Mouse (Mus musculus): Measurements from ENCODE around the gene Abcb8. TPM values are rescaled to one million over a fixed set of nuclear protein-coding genes. Genes with fewer than 3 reads are reported as not detected.

Abcb8 gene
- polyA plus RNA-seq, 1 experiment from 2014 or later: 45.3 TPM

DNA sequence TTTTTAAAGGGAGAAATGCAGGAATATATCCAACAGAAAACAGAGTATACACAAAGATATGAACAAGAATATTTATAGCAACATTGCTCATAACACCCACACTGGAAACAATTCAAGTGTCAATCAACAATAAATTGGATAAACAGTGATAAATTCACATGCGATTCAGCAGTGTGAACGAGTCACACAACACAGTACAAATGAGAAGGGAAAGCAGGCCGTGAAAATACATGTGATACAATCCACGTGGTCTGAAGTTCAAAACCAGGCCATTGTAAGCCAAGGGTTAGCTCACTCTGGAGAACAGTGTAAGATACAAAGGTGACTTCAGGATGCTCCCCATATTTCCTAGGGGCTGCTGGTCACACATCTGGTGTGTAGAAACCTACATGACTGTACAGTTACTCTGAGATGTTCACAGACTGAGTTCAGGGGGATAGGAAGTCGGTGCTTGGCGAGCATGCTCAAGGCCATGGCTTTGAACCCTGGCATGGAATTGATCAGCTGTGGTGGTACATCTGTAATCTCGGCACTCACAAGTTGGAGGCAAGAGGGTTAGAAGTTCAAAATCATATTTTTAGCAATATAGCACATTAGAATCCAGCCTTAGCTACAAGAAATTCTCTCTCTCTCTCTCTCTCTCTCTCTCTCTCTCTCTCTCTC is 18.7 kb upstream of the Abcb8 start:
- Histone ChIP-seq H3K27me3 (ENCODE audit: control insufficient read depth, insufficient read depth, low read length) (no peaks in the 10 kb centered on the region), H3K9ac (replicated peaks; ENCODE audit: low read length) (no peak overlapping the region), H3K9me3 (ENCODE audit: control insufficient read depth, low read length) (no peaks in the 10 kb centered on the region), H3K4me3 (replicated peaks; ENCODE audit: low read depth, low read length) (no peak overlapping the region), H3K27ac (replicated peaks; ENCODE audit: low read depth, low read length) (no peak overlapping the region), H3K36me3 (ENCODE audit: control insufficient read depth, insufficient read depth, low read length) (no peaks in the 10 kb centered on the region), H3K4me2 (ENCODE audit: low read length) (no peak overlapping the region), H3K4me1 (ENCODE audit: control insufficient read depth, insufficient read depth, low read length) (no peaks in the 10 kb centered on the region)
- 83% methylated on average over 7 of the region's 7 CpGs for WGBS
- DNase-seq: no peak
- ATAC-seq (ENCODE audit: low FRiP score, low TSS enrichment): no peak

DNA sequence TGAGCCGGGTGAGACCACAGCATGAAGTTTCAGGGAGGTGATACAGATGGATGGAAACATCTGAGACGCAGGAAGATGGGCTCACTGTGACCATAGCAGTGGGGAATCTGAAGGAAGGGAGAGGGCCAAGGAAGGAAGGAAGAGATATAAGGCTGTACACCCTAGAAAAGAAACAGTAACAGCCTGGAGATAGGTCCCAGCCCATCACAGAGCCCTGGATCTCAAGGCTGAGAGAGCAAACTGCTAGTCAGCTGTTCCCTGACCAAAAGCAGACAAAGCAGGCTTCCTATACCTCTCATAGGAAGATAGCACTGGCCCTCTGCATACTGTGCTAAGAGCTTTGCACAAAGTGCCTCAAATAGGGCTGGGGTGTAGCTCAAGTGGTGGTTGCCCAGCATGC is 14.8 kb upstream of the Abcb8 start:
- H3K36me3 ChIP-seq (ENCODE audit: control insufficient read depth, insufficient read depth, low read length): no peaks in the 10 kb centered on the region
- H3K4me3 ChIP-seq (replicated peaks; ENCODE audit: low read depth, low read length): no peak overlapping the region
- no peaks in the 10 kb centered on the region for H3K9me3 ChIP-seq (ENCODE audit: control insufficient read depth, low read length)
- no peak overlapping the region for H3K27ac ChIP-seq (replicated peaks; ENCODE audit: low read depth, low read length)
- 82% methylated on average over 2 of the region's 2 CpGs for WGBS
- DNase-seq (no peak), ATAC-seq (ENCODE audit: low FRiP score, low TSS enrichment) (no peak)
- peaks cover 7% of the 10 kb centered on the region; the same call in 1 of the 2 replicates for H3K4me1 ChIP-seq (ENCODE audit: control insufficient read depth, insufficient read depth, low read length)
- H3K4me2 ChIP-seq (ENCODE audit: low read length): no peak overlapping the region
- H3K9ac ChIP-seq (replicated peaks; ENCODE audit: low read length): no peak overlapping the region
- no peaks in the 10 kb centered on the region for H3K27me3 ChIP-seq (ENCODE audit: control insufficient read depth, insufficient read depth, low read length)

DNA sequence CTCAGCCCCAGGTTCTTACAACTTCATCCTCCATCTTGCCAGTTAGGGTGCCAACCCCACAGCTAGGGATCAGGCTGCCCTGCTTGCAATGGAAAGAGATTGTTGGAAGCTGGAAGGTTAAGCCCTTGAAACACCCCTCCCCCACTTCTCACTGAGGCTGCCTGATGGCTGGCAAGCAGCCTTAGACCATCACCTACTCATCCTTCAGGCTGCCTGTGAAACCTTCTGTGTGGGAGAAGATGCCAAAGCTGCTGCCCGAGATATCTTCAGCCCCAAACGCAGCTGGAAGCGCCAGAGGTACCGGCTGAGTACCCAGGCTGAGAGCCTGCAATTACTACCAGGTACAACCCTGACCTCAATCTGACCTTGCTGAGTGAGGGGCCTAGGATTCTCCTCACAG is 14.0 kb upstream of the Abcb8 start:
- peaks cover 12% of the 10 kb centered on the region; the same call in 1 of the 2 replicates for H3K4me1 ChIP-seq (ENCODE audit: control insufficient read depth, insufficient read depth, low read length)
- WGBS: 82% methylated on average over 4 of the region's 4 CpGs
- no peak overlapping the region for H3K4me2 ChIP-seq (ENCODE audit: low read length)
- H3K4me3 ChIP-seq (replicated peaks; ENCODE audit: low read depth, low read length): no peak overlapping the region
- no peaks in the 10 kb centered on the region for H3K36me3 ChIP-seq (ENCODE audit: control insufficient read depth, insufficient read depth, low read length)
- no peaks in the 10 kb centered on the region for H3K27me3 ChIP-seq (ENCODE audit: control insufficient read depth, insufficient read depth, low read length)
- H3K9me3 ChIP-seq (ENCODE audit: control insufficient read depth, low read length): no peaks in the 10 kb centered on the region
- H3K27ac ChIP-seq (replicated peaks; ENCODE audit: low read depth, low read length): no peak overlapping the region
- DNase-seq: no peak
- no peak overlapping the region for H3K9ac ChIP-seq (replicated peaks; ENCODE audit: low read length)
- ATAC-seq (ENCODE audit: low FRiP score, low TSS enrichment): no peak

DNA sequence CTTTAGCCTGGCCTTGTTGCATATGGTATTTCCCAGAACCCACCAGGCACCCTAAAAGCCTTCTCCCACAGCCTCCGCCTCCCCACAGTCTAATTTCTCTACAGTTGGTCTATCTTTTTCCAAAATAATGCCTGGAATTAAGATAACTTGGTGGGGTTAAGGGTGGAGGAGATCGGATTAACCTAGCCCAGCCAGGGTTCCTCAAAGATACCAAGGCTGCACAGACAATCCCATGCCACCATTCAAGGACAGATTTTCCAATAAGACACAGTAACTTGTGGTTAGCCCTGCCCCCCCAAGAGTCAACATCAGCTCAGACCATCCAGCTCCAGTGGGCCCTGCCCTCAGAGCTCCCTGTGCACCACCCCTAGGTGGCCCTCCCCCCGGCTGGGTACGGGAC is 13.0 kb upstream of the Abcb8 start:
- no peaks in the 10 kb centered on the region for H3K9me3 ChIP-seq (ENCODE audit: control insufficient read depth, low read length)
- peaks cover 12% of the 10 kb centered on the region; the same call in 1 of the 2 replicates for H3K4me1 ChIP-seq (ENCODE audit: control insufficient read depth, insufficient read depth, low read length)
- DNase-seq (no peak), ATAC-seq (ENCODE audit: low FRiP score, low TSS enrichment) (no peak)
- H3K27me3 ChIP-seq (ENCODE audit: control insufficient read depth, insufficient read depth, low read length): no peaks in the 10 kb centered on the region
- no peak overlapping the region for H3K4me3 ChIP-seq (replicated peaks; ENCODE audit: low read depth, low read length)
- H3K4me2 ChIP-seq (ENCODE audit: low read length): no peak overlapping the region
- no peaks in the 10 kb centered on the region for H3K36me3 ChIP-seq (ENCODE audit: control insufficient read depth, insufficient read depth, low read length)
- WGBS: 90% methylated on average over 4 of the region's 4 CpGs
- H3K27ac ChIP-seq (replicated peaks; ENCODE audit: low read depth, low read length): no peak overlapping the region
- no peak overlapping the region for H3K9ac ChIP-seq (replicated peaks; ENCODE audit: low read length)

DNA sequence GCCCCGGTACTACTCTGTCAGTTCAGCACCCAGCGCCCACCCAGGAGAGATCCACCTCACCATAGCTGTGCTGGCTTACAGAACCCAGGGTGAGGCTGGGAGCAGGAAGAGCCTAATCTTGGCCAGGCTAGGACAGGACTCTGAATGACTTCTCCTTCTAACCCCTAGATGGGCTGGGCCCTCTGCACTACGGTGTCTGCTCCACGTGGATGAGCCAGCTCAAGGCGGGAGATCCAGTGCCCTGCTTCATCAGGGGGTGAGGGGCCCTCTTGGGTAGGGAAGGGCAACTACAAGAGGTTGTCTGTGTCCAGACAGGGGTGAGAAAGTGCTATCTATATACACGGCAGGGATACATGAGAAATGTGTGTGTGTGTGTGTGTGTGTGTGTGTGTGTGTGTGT is 12.0 kb upstream of the Abcb8 start:
- peaks cover 12% of the 10 kb centered on the region; the same call in 1 of the 2 replicates for H3K4me1 ChIP-seq (ENCODE audit: control insufficient read depth, insufficient read depth, low read length)
- no peak for DNase-seq
- H3K4me3 ChIP-seq (replicated peaks; ENCODE audit: low read depth, low read length): no peak overlapping the region
- H3K27me3 ChIP-seq (ENCODE audit: control insufficient read depth, insufficient read depth, low read length): peaks cover 4% of the 10 kb centered on the region; the same call in 1 of the 2 replicates
- H3K9ac ChIP-seq (replicated peaks; ENCODE audit: low read length): no peak overlapping the region
- WGBS: 81% methylated on average over 6 of the region's 6 CpGs
- H3K4me2 ChIP-seq (ENCODE audit: low read length): no peak overlapping the region
- H3K9me3 ChIP-seq (ENCODE audit: control insufficient read depth, low read length): no peaks in the 10 kb centered on the region
- H3K36me3 ChIP-seq (ENCODE audit: control insufficient read depth, insufficient read depth, low read length): no peaks in the 10 kb centered on the region
- ATAC-seq (ENCODE audit: low FRiP score, low TSS enrichment): no peak
- H3K27ac ChIP-seq (replicated peaks; ENCODE audit: low read depth, low read length): no peak overlapping the region

DNA sequence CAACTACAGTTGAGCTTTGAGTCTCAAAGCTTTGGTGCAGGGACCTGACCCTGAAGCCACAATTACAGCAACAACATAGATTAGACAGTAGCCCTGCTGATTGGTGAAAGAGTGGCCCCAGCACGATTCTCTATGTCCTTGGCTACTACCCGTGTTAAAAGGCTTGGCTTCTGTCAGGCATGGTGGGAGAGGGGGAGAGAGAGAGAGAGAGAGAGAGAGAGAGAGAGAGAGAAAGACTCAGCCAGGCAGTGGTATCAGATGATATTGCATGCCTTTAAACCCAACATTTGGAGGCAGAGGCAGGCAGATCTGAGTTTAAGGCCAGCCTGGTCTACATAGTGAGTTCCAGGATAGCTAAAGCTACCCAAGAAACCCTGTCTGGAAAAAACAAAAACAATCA is 11.5 kb upstream of the Abcb8 start:
- H3K9me3 ChIP-seq (ENCODE audit: control insufficient read depth, low read length): no peaks in the 10 kb centered on the region
- H3K36me3 ChIP-seq (ENCODE audit: control insufficient read depth, insufficient read depth, low read length): no peaks in the 10 kb centered on the region
- no peak overlapping the region for H3K4me3 ChIP-seq (replicated peaks; ENCODE audit: low read depth, low read length)
- WGBS: 68% methylated on average over 2 of the region's 2 CpGs
- peaks cover 7% of the 10 kb centered on the region; the same call in 1 of the 2 replicates for H3K27me3 ChIP-seq (ENCODE audit: control insufficient read depth, insufficient read depth, low read length)
- no peak for ATAC-seq (ENCODE audit: low FRiP score, low TSS enrichment)
- H3K4me1 ChIP-seq (ENCODE audit: control insufficient read depth, insufficient read depth, low read length): peaks cover 13% of the 10 kb centered on the region; the same call in 1 of the 2 replicates
- no peak overlapping the region for H3K4me2 ChIP-seq (ENCODE audit: low read length)
- no peak for DNase-seq
- no peak overlapping the region for H3K27ac ChIP-seq (replicated peaks; ENCODE audit: low read depth, low read length)
- H3K9ac ChIP-seq (replicated peaks; ENCODE audit: low read length): no peak overlapping the region

DNA sequence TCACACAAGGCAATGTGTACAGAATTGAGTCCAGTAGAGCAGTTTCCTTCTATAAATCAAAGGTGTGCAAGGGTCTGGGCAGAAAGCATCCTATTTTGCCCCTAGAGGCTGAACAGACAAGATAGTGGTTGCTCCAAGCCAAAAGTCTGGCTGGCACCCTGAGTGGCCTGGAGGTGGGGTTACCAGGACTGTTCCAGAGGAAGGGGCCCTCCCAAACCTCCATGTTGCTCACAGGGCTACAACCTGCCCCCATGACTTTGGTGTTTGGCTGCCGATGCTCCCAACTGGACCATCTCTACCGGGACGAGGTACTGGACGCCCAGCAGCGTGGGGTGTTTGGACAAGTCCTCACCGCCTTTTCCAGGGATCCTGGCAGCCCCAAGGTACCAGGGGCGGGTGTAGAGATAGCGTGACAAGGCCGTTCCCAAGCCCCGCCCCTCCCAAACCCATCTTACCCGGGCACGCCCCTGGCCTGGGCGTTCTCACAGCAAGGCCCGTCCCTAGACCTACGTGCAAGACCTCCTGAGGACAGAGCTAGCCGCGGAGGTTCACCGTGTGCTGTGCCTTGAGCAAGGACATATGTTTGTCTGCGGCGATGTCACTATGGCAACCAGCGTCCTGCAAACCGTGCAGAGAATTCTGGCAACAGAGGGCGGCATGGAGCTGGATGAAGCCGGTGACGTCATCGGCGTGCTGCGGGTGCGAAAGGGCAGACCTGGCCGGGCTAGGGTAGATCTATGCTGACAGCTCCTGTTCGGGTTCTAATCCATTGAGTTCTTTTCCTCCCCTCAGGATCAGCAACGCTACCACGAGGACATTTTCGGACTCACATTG is 10.2 kb upstream of the Abcb8 start:
- Histone ChIP-seq H3K9ac (replicated peaks; ENCODE audit: low read length) (peak overlapping the region; percentile 52), H3K4me3 (replicated peaks; ENCODE audit: low read depth, low read length) (peak overlapping the region; percentile 39), H3K4me2 (ENCODE audit: low read length) (peak overlapping the region; percentile 70), H3K27ac (replicated peaks; ENCODE audit: low read depth, low read length) (peak overlapping the region; percentile 70), H3K36me3 (ENCODE audit: control insufficient read depth, insufficient read depth, low read length) (no peaks in the 10 kb centered on the region), H3K9me3 (ENCODE audit: control insufficient read depth, low read length) (no peaks in the 10 kb centered on the region), H3K4me1 (ENCODE audit: control insufficient read depth, insufficient read depth, low read length) (peaks cover 24% of the 10 kb centered on the region), H3K27me3 (ENCODE audit: control insufficient read depth, insufficient read depth, low read length) (peaks cover 9% of the 10 kb centered on the region; the same call in 1 of the 2 replicates)
- under 1% methylated on average over 34 of the region's 34 CpGs for WGBS
- ATAC-seq (ENCODE audit: low FRiP score, low TSS enrichment): peak; percentile 87
- DNase-seq: peak; percentile 97

DNA sequence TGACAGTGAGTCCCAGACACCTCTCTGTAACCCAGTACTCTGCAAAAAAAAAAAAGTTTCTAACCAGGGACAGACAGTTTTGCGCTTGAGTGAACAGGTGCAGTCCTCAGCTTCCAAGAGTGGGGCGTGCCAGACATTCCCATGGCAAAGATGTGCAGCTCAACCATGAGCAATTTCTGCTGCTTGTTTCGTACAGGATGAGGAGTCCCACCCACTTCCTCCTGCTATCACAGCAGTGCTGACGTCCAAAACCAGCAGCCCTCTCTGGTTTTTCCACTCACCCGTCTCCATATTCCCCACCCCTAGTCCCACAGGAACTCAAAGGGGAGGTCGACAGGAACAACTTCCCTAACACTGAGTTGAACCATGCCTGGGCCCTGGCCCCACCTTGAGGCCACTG is 9.1 kb upstream of the Abcb8 start:
- Histone ChIP-seq H3K4me1 (ENCODE audit: control insufficient read depth, insufficient read depth, low read length) (peaks cover 26% of the 10 kb centered on the region), H3K36me3 (ENCODE audit: control insufficient read depth, insufficient read depth, low read length) (no peaks in the 10 kb centered on the region), H3K27ac (replicated peaks; ENCODE audit: low read depth, low read length) (no peak overlapping the region), H3K4me2 (ENCODE audit: low read length) (no peak overlapping the region), H3K27me3 (ENCODE audit: control insufficient read depth, insufficient read depth, low read length) (peaks cover 16% of the 10 kb centered on the region; the same call in 1 of the 2 replicates), H3K4me3 (replicated peaks; ENCODE audit: low read depth, low read length) (no peak overlapping the region), H3K9me3 (ENCODE audit: control insufficient read depth, low read length) (no peaks in the 10 kb centered on the region), H3K9ac (replicated peaks; ENCODE audit: low read length) (no peak overlapping the region)
- no peak for DNase-seq
- 77% methylated on average over 6 of the region's 6 CpGs for WGBS
- no peak for ATAC-seq (ENCODE audit: low FRiP score, low TSS enrichment)
